Mouse (Mus musculus) MEL (cell line): ENCODE data around the gene Macrod2. TPM values are rescaled to one million over a fixed set of nuclear protein-coding genes. Genes with fewer than 3 reads are reported as not detected.

ENCODE experiments used
- DNase-seq: peaks from one replicate; pipeline ENCODE4 v3.0.0; 2011; ENCODE audit warnings: low read depth, low spot score
- H3K27ac ChIP-seq: 2 replicates; pipeline ENCODE4 v1.5.1; 2012; ENCODE audit warnings: low read depth, mild to moderate bottlenecking, control low read depth, low read length, moderate library complexity; ENCODE audit not compliant: control insufficient read depth
- H3K27me3 ChIP-seq, 2 experiments: fragments of 150-350 bp in 1 of 2; sonication (generic) in 1 of 2; 2 replicates each; pipeline ENCODE4 v1.6.1; 2012; ENCODE audit warnings: low read length in 2 of 2, mild to moderate bottlenecking in 2 of 2, improper control_type of control experiment in 1 of 2, moderate library complexity in 1 of 2; ENCODE audit not compliant: insufficient read depth in 2 of 2, control insufficient read depth in 1 of 2
- H3K36me3 ChIP-seq, 2 experiments: 2 replicates each; pipeline ENCODE4 v1.6.1; 2012 to 2014; ENCODE audit warnings: low read length in 2 of 2, improper control_type of control experiment in 1 of 2, inconsistent platforms in 1 of 2, mild to moderate bottlenecking in 1 of 2; ENCODE audit not compliant: insufficient read depth in 2 of 2, control insufficient read depth in 1 of 2
- H3K4me1 ChIP-seq, 2 experiments: fragments of 150-350 bp in 1 of 2; sonication (generic) in 1 of 2; 2 replicates each; pipeline ENCODE4 v1.6.1; 2012; ENCODE audit warnings: low read length in 2 of 2, improper control_type of control experiment in 1 of 2, mild to moderate bottlenecking in 1 of 2; ENCODE audit not compliant: insufficient read depth in 2 of 2, control insufficient read depth in 1 of 2
- H3K4me3 ChIP-seq, 2 experiments: fragments of 150-350 bp in 1 of 2; sonication (generic) in 1 of 2; 2 replicates each; pipeline ENCODE4 v1.5.1; 2012; ENCODE audit warnings: low read depth in 2 of 2, low read length in 2 of 2, mild to moderate bottlenecking in 2 of 2, moderate library complexity in 2 of 2, control low read depth in 1 of 2, improper control_type of control experiment in 1 of 2; ENCODE audit not compliant: control insufficient read depth in 1 of 2, insufficient read depth in 1 of 2
- H3K79me2 ChIP-seq: 2 replicates; pipeline ENCODE4 v1.6.1; 2012; ENCODE audit warnings: mild to moderate bottlenecking, low read length, moderate library complexity; ENCODE audit not compliant: control insufficient read depth, poor library complexity, insufficient read depth
- H3K9ac ChIP-seq: 2 replicates; pipeline ENCODE4 v1.6.1; 2012; ENCODE audit warnings: low read depth, mild to moderate bottlenecking, control low read depth, low read length, moderate library complexity; ENCODE audit not compliant: control insufficient read depth, poor library complexity, severe bottlenecking
- H3K9me3 ChIP-seq: fragments of 150-350 bp; sonication (generic); replicated peaks from 2 replicates; pipeline ENCODE4 v1.6.1; 2012; ENCODE audit warnings: mild to moderate bottlenecking, low read length, improper control_type of control experiment, moderate library complexity; ENCODE audit not compliant: insufficient read depth
- BHLHE40 ChIP-seq: IDR thresholded peaks from 2 replicates; pipeline ENCODE4 v1.6.1; 2012; ENCODE audit warnings: low read depth, mild to moderate bottlenecking, inconsistent platforms, low read length, improper control_type of control experiment, borderline replicate concordance
- CTCF ChIP-seq, 3 experiments: IDR thresholded peaks in 2 of 3; conservative IDR thresholded peaks in 1 of 3; 2 replicates each; pipeline ENCODE4 v1.5.1; 2011 to 2012; ENCODE audit warnings: low read length in 3 of 3, low read depth in 2 of 3, mild to moderate bottlenecking in 2 of 3, improper control_type of control experiment in 1 of 3, inconsistent platforms in 1 of 3, mixed read lengths in 1 of 3, moderate library complexity in 1 of 3; ENCODE audit not compliant: control insufficient read depth in 1 of 3, insufficient read depth in 1 of 3, poor library complexity in 1 of 3, severe bottlenecking in 1 of 3
- EP300 ChIP-seq, 2 experiments: IDR thresholded peaks; 2 replicates each; pipeline ENCODE4 v1.6.1; 2011; ENCODE audit warnings: improper control_type of control experiment in 2 of 2, low read length in 2 of 2, low read depth in 1 of 2, mild to moderate bottlenecking in 1 of 2
- HCFC1 ChIP-seq: IDR thresholded peaks from 2 replicates; pipeline ENCODE4 v1.6.1; 2012; ENCODE audit warnings: low read depth, mild to moderate bottlenecking, inconsistent platforms, low read length, improper control_type of control experiment, moderate library complexity
- JUND ChIP-seq: IDR thresholded peaks from 2 replicates; pipeline ENCODE4 v1.6.1; 2011; ENCODE audit warnings: low read depth, mild to moderate bottlenecking, improper control_type of control experiment, low read length
- MAFK ChIP-seq: IDR thresholded peaks from 2 replicates; pipeline ENCODE4 v1.6.1; 2011; ENCODE audit warnings: low read depth, mild to moderate bottlenecking, low read length, improper control_type of control experiment, borderline replicate concordance
- MAZ ChIP-seq: IDR thresholded peaks from 2 replicates; pipeline ENCODE4 v1.6.1; 2012; ENCODE audit warnings: low read depth, mild to moderate bottlenecking, inconsistent platforms, low read length, improper control_type of control experiment
- MXI1 ChIP-seq: IDR thresholded peaks from 2 replicates; pipeline ENCODE4 v1.6.1; 2011; ENCODE audit warnings: mild to moderate bottlenecking, low read depth, low read length, improper control_type of control experiment
- MYB ChIP-seq: IDR thresholded peaks from 2 replicates; pipeline ENCODE4 v1.6.1; 2011; ENCODE audit warnings: mild to moderate bottlenecking, low read depth, low read length, improper control_type of control experiment
- NELFE ChIP-seq: IDR thresholded peaks from 2 replicates; pipeline ENCODE4 v1.6.1; 2011; ENCODE audit warnings: low read depth, low read length, improper control_type of control experiment
- POLR2A ChIP-seq, 2 experiments: IDR thresholded peaks; 2 replicates each; pipeline ENCODE4 v1.6.1; 2011 to 2012; ENCODE audit warnings: low read length in 2 of 2, mild to moderate bottlenecking in 2 of 2, control low read depth in 1 of 2, improper control_type of control experiment in 1 of 2, low read depth in 1 of 2, moderate library complexity in 1 of 2; ENCODE audit not compliant: control insufficient read depth in 1 of 2, insufficient read depth in 1 of 2, poor library complexity in 1 of 2
- POLR2AphosphoS5 ChIP-seq: IDR thresholded peaks from 2 replicates; pipeline ENCODE4 v1.6.1; 2012; ENCODE audit warnings: low read depth, borderline replicate concordance, mild to moderate bottlenecking, inconsistent platforms, low read length, moderate library complexity, mixed read lengths
- RAD21 ChIP-seq: IDR thresholded peaks from 2 replicates; pipeline ENCODE4 v1.6.1; 2011; ENCODE audit warnings: mild to moderate bottlenecking, low read depth, low read length, improper control_type of control experiment
- SIN3A ChIP-seq: IDR thresholded peaks from 2 replicates; pipeline ENCODE4 v1.6.1; 2012; ENCODE audit warnings: low read length, improper control_type of control experiment, inconsistent platforms
- SMC3 ChIP-seq: IDR thresholded peaks from 2 replicates; pipeline ENCODE4 v1.6.1; 2011; ENCODE audit warnings: low read depth, low read length, improper control_type of control experiment
- TBP ChIP-seq: IDR thresholded peaks from 2 replicates; pipeline ENCODE4 v1.8.0; 2011; ENCODE audit warnings: low read depth, low read length, improper control_type of control experiment
- UBTF ChIP-seq: IDR thresholded peaks from 2 replicates; pipeline ENCODE4 v1.6.1; 2012; ENCODE audit warnings: low read depth, mild to moderate bottlenecking, inconsistent platforms, low read length, improper control_type of control experiment, moderate library complexity, borderline replicate concordance; ENCODE audit not compliant: insufficient read depth
- ZC3H11A ChIP-seq: IDR thresholded peaks from 2 replicates; pipeline ENCODE4 v1.6.1; 2012; ENCODE audit warnings: low read depth, mild to moderate bottlenecking, inconsistent platforms, low read length, improper control_type of control experiment
- ZNF384 ChIP-seq: IDR thresholded peaks from 2 replicates; pipeline ENCODE4 v1.6.1; 2012; ENCODE audit warnings: low read depth, mild to moderate bottlenecking, inconsistent platforms, low read length, improper control_type of control experiment
- polyA plus RNA-seq, 2 experiments: library from polyadenylated mRNA; stranded (reverse) in 1 of 2; unstranded in 1 of 2; fragments of >175 nt in 1 of 2; fragments of >200 nt in 1 of 2; gene quantifications; 2 replicates each; pipeline versions ENCODE4 v1.2.1 to v1.2.4; 2012; ENCODE audit warnings: low replicate concordance in 2 of 2, low read depth in 1 of 2; ENCODE audit not compliant: insufficient read length in 2 of 2, insufficient read depth in 1 of 2, missing spikeins in 1 of 2
- total RNA-seq: library from RNA; depleted of rRNA; stranded (reverse); fragments of 300-350 nt; gene quantifications from 2 replicates; pipeline ENCODE4 v1.2.3, GENCODE M21; 2012

Gene Macrod2
- total and polyA plus RNA-seq, 3 experiments = not detected

- Histone ChIP-seq H3K4me1 (no peaks in the 10 kb centered on the region), H3K36me3 (no peaks in the 10 kb centered on the region), H3K9me3 (no peaks in the 10 kb centered on the region), H3K27me3 (no peaks in the 10 kb centered on the region), H3K9ac (no peak overlapping the region), H3K4me3 (no peak overlapping the region), H3K27ac (no peak overlapping the region), H3K79me2 (no peaks in the 10 kb centered on the region)
- no peak for TF ChIP-seq NELFE
- TF ChIP-seq SIN3A = no peak
- no peak for TF ChIP-seq POLR2AphosphoS5
- TF ChIP-seq MAFK = no peak
- TF ChIP-seq ZC3H11A = no peak
- DNase-seq = no peak
Observed at GRCm38 (mm10) chr2:141057455-141057833, 662.3 kb downstream of the Macrod2 start.

GRCm38 (mm10) chr2:141073981-141074855, 679.1 kb downstream of the Macrod2 start:
- H3K36me3 ChIP-seq = no peaks in the 10 kb centered on the region
- no peak overlapping the region for H3K4me3 ChIP-seq
- H3K27me3 ChIP-seq = no peaks in the 10 kb centered on the region
- H3K79me2 ChIP-seq = no peaks in the 10 kb centered on the region
- TF ChIP-seq MXI1 (no peak), SMC3 (no peak), ZNF384 (no peak), MYB (no peak), UBTF (no peak), ZC3H11A (no peak), MAZ (no peak), RAD21 (no peak), CTCF (IDR thresholded peaks at IDR 0.05 in 2 of 3, conservative IDR thresholded peaks at IDR 0.05 in 1 of 3; ENCODE audit: control insufficient read depth in 1 of 3, insufficient read depth in 1 of 3, low read depth in 2 of 3, low read length in 3 of 3, poor library complexity in 1 of 3, severe bottlenecking in 1 of 3) (no peak), EP300 (IDR thresholded peaks at IDR 0.05; ENCODE audit: low read depth in 1 of 2, low read length in 2 of 2) (no peak), HCFC1 (no peak), JUND (no peak), BHLHE40 (no peak), POLR2A (IDR thresholded peaks at IDR 0.05; ENCODE audit: control insufficient read depth in 1 of 2, insufficient read depth in 1 of 2, low read depth in 1 of 2, low read length in 2 of 2, poor library complexity in 1 of 2) (no peak), TBP (no peak), MAFK (no peak)
- no peaks in the 10 kb centered on the region for H3K9me3 ChIP-seq
- no peak for DNase-seq
- H3K4me1 ChIP-seq = no peaks in the 10 kb centered on the region
- no peak overlapping the region for H3K9ac ChIP-seq
- no peak overlapping the region for H3K27ac ChIP-seq
